Mouse (Mus musculus) myocyte (in vitro differentiated cells): Measurements from ENCODE around the gene Ankrd33b. TPM values are rescaled to one million over a fixed set of nuclear protein-coding genes. Genes with fewer than 3 reads are reported as not detected.

ENCODE experiments used
- H3K27me3 ChIP-seq: one replicate; pipeline ENCODE4 v1.6.1; 2011; ENCODE audit not compliant: control insufficient read depth, insufficient read depth, insufficient read length
- H3K36me3 ChIP-seq: one replicate; pipeline ENCODE4 v1.6.1; 2011; ENCODE audit not compliant: control insufficient read depth, insufficient read depth
- H3K4me2 ChIP-seq: one replicate; pipeline ENCODE4 v1.6.1; 2011; ENCODE audit warnings: low read depth, control low read depth
- H3K4me3 ChIP-seq: one replicate; pipeline ENCODE4 v1.5.1; 2011; ENCODE audit warnings: mild to moderate bottlenecking, control low read depth, moderate library complexity
- H3K79me2 ChIP-seq: one replicate; pipeline ENCODE4 v1.6.1; 2011; ENCODE audit not compliant: control insufficient read depth, insufficient read depth
- H3ac ChIP-seq: one replicate; pipeline ENCODE4 v1.6.1; 2011; ENCODE audit not compliant: control insufficient read depth, insufficient read length
- CEBPB ChIP-seq: IDR thresholded peaks from 2 replicates; pipeline ENCODE4 v1.6.1; 2011; ENCODE audit warnings: mild to moderate bottlenecking, moderate library complexity; ENCODE audit not compliant: poor library complexity, insufficient read depth, severe bottlenecking
- E2F4 ChIP-seq: IDR thresholded peaks from one replicate; pipeline ENCODE4 v1.6.1; 2011; ENCODE audit warnings: mild to moderate bottlenecking, control low read depth, moderate library complexity; ENCODE audit not compliant: insufficient read depth
- MAX ChIP-seq: IDR thresholded peaks from one replicate; pipeline ENCODE4 v1.6.1; 2011; ENCODE audit warnings: low read depth, mild to moderate bottlenecking, control low read depth
- MYOD1 ChIP-seq, 3 experiments: IDR thresholded peaks; one replicate each; pipeline ENCODE4 v1.6.1; 2011; ENCODE audit warnings: control low read depth in 2 of 3, low read depth in 2 of 3, mild to moderate bottlenecking in 2 of 3, moderate library complexity in 1 of 3; ENCODE audit not compliant: insufficient read length in 2 of 3, control insufficient read depth in 1 of 3
- MYOG ChIP-seq, 3 experiments: IDR thresholded peaks; one replicate each; pipeline ENCODE4 v1.6.1; 2011; ENCODE audit warnings: control low read depth in 2 of 3, low read depth in 2 of 3, mild to moderate bottlenecking in 2 of 3; ENCODE audit not compliant: insufficient read length in 2 of 3, control insufficient read depth in 1 of 3, insufficient read depth in 1 of 3
- POLR2A ChIP-seq: IDR thresholded peaks from one replicate; pipeline ENCODE4 v1.6.1; 2011; ENCODE audit warnings: low read depth, mild to moderate bottlenecking, control low read depth, moderate library complexity; ENCODE audit not compliant: insufficient read length
- POLR2AphosphoS2 ChIP-seq: IDR thresholded peaks from one replicate; pipeline ENCODE4 v1.6.1; 2011; ENCODE audit warnings: low read depth, control low read depth; ENCODE audit not compliant: insufficient read length
- REST ChIP-seq: IDR thresholded peaks from one replicate; pipeline ENCODE4 v1.6.1; 2011; ENCODE audit warnings: mild to moderate bottlenecking, control low read depth, moderate library complexity; ENCODE audit not compliant: insufficient read depth, insufficient read length
- SRF ChIP-seq: IDR thresholded peaks from one replicate; pipeline ENCODE4 v1.6.1; 2011; ENCODE audit warnings: low read depth; ENCODE audit not compliant: control insufficient read depth, insufficient read length
- TCF12 ChIP-seq: IDR thresholded peaks from one replicate; pipeline ENCODE4 v1.6.1; 2011; ENCODE audit warnings: mild to moderate bottlenecking, control low read depth; ENCODE audit not compliant: poor library complexity, insufficient read depth, severe bottlenecking
- TCF3 ChIP-seq: IDR thresholded peaks from one replicate; pipeline ENCODE4 v1.6.1; 2011; ENCODE audit warnings: low read depth, control low read depth; ENCODE audit not compliant: insufficient read length
- USF1 ChIP-seq: IDR thresholded peaks from one replicate; pipeline ENCODE4 v1.6.1; 2011; ENCODE audit warnings: low read depth, mild to moderate bottlenecking, control low read depth, moderate library complexity
- polyA plus RNA-seq: library from polyadenylated mRNA; unstranded; fragments of >200 nt; fragmentation: generic; extraction: Trizol; gene quantifications from one replicate; pipeline ENCODE4 v1.2.1, GENCODE M21; 2012; ENCODE audit warnings: missing spikeins

Gene Ankrd33b
- polyA plus RNA-seq, 1 experiment: 5.7 TPM

DNA sequence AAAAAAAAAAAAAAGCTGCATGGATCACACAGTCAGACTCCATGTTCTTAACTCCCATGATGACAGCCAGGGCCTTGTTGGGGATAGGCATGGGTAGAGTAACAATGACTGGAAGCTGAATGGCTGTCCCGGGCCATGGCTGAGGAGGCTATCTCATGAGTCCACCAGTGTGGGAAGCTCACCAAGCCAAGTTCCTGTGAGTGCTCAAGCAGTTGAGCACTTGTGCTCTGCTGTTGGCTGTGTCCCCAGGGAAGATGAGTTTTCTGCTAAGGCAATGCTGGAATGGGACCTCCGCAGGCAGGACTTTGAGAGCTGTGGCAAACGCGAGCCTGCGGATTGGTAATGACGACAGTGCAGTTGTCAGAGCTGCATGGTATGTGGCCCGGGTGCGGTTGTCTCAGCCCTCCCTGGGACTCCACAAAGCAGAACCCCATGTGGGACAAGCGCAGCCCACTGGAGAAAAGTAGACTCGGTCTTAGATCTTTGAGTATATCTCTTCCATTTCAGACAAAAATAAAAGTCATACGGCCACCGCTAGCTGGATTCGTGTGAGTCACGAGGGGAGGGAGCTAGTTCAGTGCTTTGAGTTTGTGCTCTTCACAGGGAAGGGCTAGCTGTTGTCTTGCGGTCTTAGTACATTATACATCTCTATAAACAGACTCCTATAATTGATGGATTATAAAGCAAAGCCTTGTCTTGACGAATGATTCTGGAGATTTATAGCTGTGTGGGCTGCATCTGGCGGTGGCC lies 122.7 kb downstream of the Ankrd33b start:
- H3K27me3 ChIP-seq: no peaks in the 10 kb centered on the region
- peak overlapping the region; percentile 9 for H3K4me3 ChIP-seq
- no peak overlapping the region for H3ac ChIP-seq
- H3K36me3 ChIP-seq: peaks cover 44% of the 10 kb centered on the region
- peaks cover 57% of the 10 kb centered on the region for H3K79me2 ChIP-seq
- TF ChIP-seq CEBPB (no peak), MYOD1 (IDR thresholded peaks at IDR 0.05; ENCODE audit: control insufficient read depth in 1 of 3, insufficient read length in 2 of 3, low read depth in 2 of 3) (peak; percentile 10 to 64 (median 50)), TCF3 (no peak), E2F4 (no peak), MYOG (IDR thresholded peaks at IDR 0.05; ENCODE audit: control insufficient read depth in 1 of 3, insufficient read depth in 1 of 3, insufficient read length in 2 of 3, low read depth in 2 of 3) (peak in 2 of 3 experiments; percentile 80 to 91), TCF12 (peak; percentile 3), POLR2AphosphoS2 (peak; percentile 41), MAX (no peak), REST (no peak), SRF (peak; percentile 66), USF1 (peak; percentile 55), POLR2A (peak; percentile 41)
- peak overlapping the region; percentile 80 for H3K4me2 ChIP-seq

DNA sequence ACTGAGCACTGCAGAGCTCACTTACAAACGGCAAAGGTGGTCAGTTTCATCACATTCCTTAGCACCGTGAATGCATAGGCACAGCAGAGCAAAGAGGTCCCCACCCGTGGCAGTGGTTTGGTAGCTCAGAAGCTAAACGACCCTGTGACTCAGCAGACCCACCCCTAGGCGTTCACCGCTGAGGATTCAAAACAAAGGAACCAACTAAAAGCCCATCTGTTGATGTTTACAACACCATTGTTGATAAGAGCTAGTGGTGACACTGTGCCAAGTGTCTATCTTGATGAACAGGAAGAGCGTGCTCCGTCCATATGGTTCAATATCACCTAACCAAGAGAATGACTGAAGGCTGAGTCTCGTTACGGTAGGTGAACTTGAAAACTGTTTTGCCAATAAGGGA lies 124.3 kb downstream of the Ankrd33b start:
- Histone ChIP-seq H3K27me3 (no peaks in the 10 kb centered on the region), H3K79me2 (peaks cover 43% of the 10 kb centered on the region), H3K4me3 (no peak overlapping the region), H3ac (no peak overlapping the region), H3K4me2 (peak overlapping the region; percentile 16), H3K36me3 (peaks cover 46% of the 10 kb centered on the region)
- no peak for TF ChIP-seq MAX
- TF ChIP-seq USF1: no peak
- TF ChIP-seq CEBPB: no peak
- TF ChIP-seq E2F4: no peak
- TF ChIP-seq TCF12: no peak

Other genes with a start within 250 kb of the Ankrd33b start
- gene Dap, start 143.4 kb downstream of the Ankrd33b start, polyA plus RNA-seq: 417 TPM
- gene Ropn1l, start 86.0 kb upstream of the Ankrd33b start, polyA plus RNA-seq: 10.3 TPM
- 37.2 TPM for gene March6, start 163.3 kb upstream of the Ankrd33b start, polyA plus RNA-seq
- gene Cmbl, start 197.7 kb upstream of the Ankrd33b start, polyA plus RNA-seq: 29.0 TPM
- 521 TPM for gene Cct5, start 234.1 kb upstream of the Ankrd33b start, polyA plus RNA-seq
- 37.8 TPM for gene Fam173b, start 234.1 kb upstream of the Ankrd33b start, polyA plus RNA-seq